Mouse (Mus musculus): ENCODE results near the gene Stx2.

- TF ChIP-seq POLR2A (IDR thresholded peaks at IDR 0.05; ENCODE audit: insufficient read length, low read depth) (no peak), TCF12 (IDR thresholded peaks at IDR 0.05; ENCODE audit: insufficient read depth, poor library complexity, severe bottlenecking) (no peak), USF1 (IDR thresholded peaks at IDR 0.05; ENCODE audit: low read depth) (no peak)
Measured at GRCm38 (mm10) chr5:129025725-129026124, 17.4 kb upstream of the Stx2 start.

Data from myocyte (in vitro differentiated cells).